Mouse (Mus musculus): ENCODE measurements around the gene Adamts7.

GRCm38 (mm10) chr9:90172528-90173321, 9.9 kb downstream of the Adamts7 start:
- no peak for TF ChIP-seq CTCF (IDR thresholded peaks at IDR 0.05; ENCODE audit: control insufficient read depth, insufficient read depth, insufficient read length)
- no peak for TF ChIP-seq CEBPB (IDR thresholded peaks at IDR 0.05; ENCODE audit: low read depth)
- no peak for TF ChIP-seq MAX (IDR thresholded peaks at IDR 0.05)
- no peak for TF ChIP-seq MYOD1 (IDR thresholded peaks at IDR 0.05; ENCODE audit: control insufficient read depth, insufficient read length, low read depth)
- no peak for TF ChIP-seq MYOG (IDR thresholded peaks at IDR 0.05; ENCODE audit: control insufficient read depth, extremely low read depth, insufficient read length)
- TF ChIP-seq USF1 (IDR thresholded peaks at IDR 0.05; ENCODE audit: low read depth): no peak
- TF ChIP-seq FOSL1 (IDR thresholded peaks at IDR 0.05; ENCODE audit: insufficient read depth, low read length, poor library complexity, severe bottlenecking): no peak

Data from C2C12 (cell line).